Mouse (Mus musculus) adrenal gland, postnatal 25 days (tissue): Measurements from ENCODE around the gene Atl1. TPM values are rescaled to one million over a fixed set of nuclear protein-coding genes. Genes with fewer than 3 reads are reported as not detected.

Experiments used
- total RNA-seq: library from RNA; stranded (reverse); gene quantifications from 2 replicates; pipeline ENCODE4 v1.2.3, GENCODE M21; 2021

The Atl1 gene
- total RNA-seq, 1 experiment from 2014 or later: 8.0 TPM

Other genes with a start within 250 kb of the Atl1 start
- 51.2 and 51.4 TPM in 2 replicates for gene Sos2, start 210.8 kb upstream of the Atl1 start, total RNA-seq
- gene L2hgdh, start 167.7 kb upstream of the Atl1 start, total RNA-seq: 17.0 and 24.9 TPM in 2 replicates
- 14.4 and 15.6 TPM in 2 replicates for gene Atp5s, start 167.7 kb upstream of the Atl1 start, total RNA-seq
- 1.5 and 2.4 TPM in 2 replicates for gene Cdkl1, start 101.3 kb upstream of the Atl1 start, total RNA-seq
- gene Map4k5, start 586 bp downstream of the Atl1 start, total RNA-seq: 35.4 and 37.4 TPM in 2 replicates
- gene Sav1, start 94.4 kb downstream of the Atl1 start, total RNA-seq: 45.5 and 46.7 TPM in 2 replicates
- 30.8 and 42.1 TPM in 2 replicates for gene Nin, start 221.1 kb downstream of the Atl1 start, total RNA-seq